Mouse (Mus musculus) T-helper 1 cell (primary cell): ENCODE measurements around the gene Gm5089.
"Not testable (repeated sequence)": the region's sequence is repeated elsewhere in the genome, so short reads cannot be mapped to it uniquely, and the experiment has no call there.

ENCODE experiments used
- in situ Hi-C: fragments of 300-600 bp; cut with MboI, MseI; formaldehyde crosslinking; loops from one replicate; pipeline ENCODE4 v1.15.1; 2025; ENCODE audit warnings: high pct_unique_total_duplicates

Gm5089 gene

DNA sequence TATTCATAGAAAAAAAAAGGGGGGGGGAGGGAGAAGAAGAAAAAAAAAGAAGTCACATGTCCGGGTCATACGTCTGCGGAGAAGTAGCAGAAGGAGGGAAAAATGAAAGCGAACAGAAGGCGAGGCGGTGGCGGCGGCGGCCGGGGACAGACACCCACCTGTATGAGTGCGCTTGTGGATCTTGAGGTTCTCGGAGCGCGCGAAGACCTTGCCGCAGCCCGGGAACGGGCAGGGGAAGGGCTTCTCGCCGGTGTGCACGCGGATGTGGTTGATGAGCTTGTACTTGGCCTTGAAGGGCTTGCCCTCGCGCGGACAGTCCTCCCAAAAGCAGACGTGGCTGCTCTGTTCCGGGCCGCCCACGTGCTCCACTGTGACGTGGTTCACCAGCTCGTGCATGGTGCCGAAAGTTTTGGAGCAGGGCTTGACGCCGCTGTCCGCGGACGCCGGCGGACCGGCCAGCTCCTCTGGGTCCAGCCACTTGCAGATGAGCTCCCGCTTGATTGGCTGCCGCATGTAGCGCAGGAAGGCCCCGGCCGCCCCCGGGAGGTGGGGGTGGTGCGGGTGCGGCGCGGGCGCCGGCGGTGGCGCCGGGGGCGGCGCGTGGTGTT is 12.9 kb upstream of the Gm5089 start:
- in situ Hi-C loops, result not testable (repeated sequence)

DNA sequence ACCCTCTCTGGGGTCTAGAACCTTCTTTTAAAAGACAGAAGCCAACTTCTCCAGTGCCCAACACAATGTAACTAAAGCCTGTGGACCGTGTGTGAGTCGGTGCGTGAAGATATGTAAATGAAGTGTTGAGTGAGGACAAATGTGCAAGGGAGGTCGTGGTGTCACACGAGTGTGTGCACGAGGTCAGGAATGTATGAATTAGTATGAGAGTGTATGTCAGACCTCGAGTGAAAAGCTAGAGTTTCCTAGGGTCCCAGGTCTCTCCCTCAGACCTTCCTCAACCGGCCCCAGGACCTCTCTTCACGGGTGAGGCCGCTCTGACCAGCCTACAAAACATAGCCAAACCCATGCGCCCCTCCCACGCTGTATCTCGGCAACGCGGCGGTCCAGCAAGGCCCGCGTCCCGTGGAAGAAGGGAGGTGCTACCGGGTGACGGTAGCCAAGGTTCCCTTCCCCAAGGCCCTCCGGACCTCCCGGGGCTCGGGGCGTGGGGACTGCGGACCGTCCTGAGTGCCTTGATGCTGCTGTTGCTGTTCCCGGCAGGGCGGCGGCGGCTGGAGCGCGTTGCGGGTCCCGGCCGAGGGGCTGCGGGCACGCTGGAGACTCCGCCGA is 12.3 kb upstream of the Gm5089 start:
- in situ Hi-C loops, result no loop called here

DNA sequence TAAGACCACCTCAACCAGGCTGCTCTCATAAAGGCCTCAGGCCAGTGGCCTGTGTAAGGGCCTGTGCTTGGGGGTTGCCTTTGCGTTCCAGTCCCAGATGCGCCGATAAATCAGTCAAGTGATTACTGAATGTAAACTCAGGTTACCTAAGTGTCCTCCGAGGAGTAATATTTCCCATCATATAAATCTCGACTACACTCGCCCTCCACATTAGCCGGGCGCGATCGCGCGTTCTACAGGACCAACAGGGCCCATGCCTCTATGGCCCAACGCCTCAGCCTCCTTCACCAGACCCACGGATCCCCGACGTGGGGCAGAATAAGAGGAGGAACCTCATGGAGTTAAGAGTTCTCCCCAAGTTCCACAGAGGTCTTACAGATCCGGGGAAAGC is 11.8 kb upstream of the Gm5089 start:
- in situ Hi-C loops, result no loop called here

DNA sequence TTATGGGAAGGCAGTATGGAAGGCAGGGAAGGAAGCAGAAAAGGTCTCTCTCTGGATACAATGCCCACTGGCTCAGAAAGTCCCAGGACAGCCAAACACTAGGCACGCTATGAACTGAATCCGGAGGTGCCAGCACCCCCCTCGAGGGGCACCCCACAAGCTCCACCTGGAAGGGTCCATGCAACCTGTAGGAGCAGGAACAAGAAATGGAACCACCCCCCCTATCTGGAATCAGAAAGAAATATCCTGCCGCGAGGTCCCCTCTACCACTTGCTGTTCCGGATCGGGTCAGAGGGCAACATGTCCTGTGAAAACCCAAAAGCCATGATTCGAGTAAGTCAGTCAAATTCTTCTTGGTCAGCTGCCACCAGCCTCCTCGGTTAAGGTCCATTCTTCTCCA is 11.1 kb upstream of the Gm5089 start:
- in situ Hi-C loops, result no loop called here

DNA sequence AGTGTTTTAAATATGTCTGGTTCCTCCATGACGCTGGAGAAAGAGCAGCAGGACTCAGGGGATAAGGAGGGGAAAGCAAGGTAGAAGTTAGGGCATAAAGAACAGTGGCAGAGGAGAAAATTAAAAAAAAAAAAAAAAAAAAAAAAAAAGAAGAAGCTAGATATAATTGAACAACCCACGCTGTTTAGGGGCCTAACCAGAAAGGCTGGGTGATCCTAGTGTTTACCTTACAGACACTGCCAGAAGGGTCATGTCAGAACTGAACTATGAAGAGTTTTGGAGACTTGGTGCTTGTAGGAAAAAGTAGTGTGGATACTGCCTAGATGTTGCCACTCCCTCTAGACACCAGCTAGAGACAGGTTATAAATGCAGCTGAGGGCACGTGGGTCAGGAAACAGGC is 10.6 kb upstream of the Gm5089 start:
- in situ Hi-C loops, result no loop called here

DNA sequence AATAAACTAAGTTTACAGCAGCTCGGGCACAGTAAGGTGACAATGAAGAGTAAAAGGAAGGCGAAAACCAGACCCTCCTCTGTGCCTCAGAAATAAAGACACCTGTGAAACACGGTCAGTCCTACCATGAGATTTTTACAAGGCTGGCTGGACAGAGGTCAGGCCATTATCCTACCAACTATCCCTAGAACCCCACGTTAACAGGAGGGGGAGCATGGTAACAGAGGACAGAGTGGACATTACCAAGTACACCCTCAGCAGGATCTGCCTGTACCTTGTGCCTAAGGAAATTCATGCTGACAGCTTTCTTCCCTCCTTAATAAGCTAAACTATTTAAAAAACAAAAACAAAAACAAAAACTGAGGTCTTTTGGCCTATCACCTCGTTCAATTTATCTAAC is 9.3 kb upstream of the Gm5089 start:
- in situ Hi-C loops, result no loop called here

DNA sequence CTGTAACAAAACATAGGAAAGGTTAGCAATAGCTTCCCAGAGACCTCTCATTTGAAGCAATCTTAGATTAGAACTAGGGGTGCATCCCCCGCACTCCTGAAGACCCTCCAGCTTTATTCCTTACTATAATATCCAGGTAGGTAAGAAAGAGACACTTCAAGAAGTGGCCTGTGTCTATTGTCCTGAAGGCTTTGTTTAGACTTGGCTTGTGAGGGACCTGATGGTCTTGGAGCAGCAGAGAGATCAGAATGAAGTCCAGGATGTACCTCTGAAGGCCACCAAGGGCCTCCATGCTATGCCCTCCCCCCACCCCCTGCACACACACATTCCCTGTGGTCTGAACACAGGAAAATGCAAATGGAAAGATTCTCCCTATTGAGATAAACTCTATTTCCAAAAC is 8.9 kb upstream of the Gm5089 start:
- in situ Hi-C loops, result no loop called here

DNA sequence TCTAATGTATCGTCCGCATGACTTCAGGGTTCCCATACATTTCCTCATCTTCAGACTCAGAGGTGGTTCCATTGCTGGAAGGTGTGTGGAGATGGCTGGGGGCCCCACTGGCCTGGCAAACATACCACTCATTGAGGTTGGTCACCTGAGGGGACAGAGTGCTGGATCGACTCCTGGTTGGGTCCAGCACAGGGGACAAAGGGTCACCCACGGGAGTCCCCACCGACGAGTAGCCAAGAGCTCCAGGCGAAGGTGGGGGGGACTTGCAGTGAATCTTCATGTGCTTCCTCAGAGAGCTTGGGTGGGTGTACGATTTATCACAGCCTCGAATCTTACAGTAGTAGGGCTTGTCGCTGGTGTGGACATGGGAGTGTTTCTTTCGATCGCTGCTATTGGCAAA is 8.4 kb upstream of the Gm5089 start:
- in situ Hi-C loops, result not testable (repeated sequence)

DNA sequence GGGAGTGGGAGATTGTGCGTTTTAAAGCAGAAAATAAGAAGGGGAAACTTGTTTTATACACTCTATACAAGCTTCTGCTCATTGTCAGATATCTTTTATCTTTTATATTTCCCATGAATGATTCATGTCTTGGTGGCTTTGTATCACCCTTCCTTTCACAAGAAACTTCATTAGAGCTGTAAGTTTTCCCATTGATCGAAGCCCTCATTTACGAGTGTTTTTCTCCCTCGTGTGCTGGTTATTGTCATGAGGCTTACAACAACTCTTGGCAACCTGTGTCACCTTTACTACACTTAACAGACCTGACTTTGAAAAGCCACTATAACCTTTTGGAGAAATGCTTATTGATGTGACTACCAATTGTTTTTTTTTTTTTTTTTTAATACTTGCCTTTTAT is 4.6 kb upstream of the Gm5089 start:
- in situ Hi-C loops, result no loop called here

DNA sequence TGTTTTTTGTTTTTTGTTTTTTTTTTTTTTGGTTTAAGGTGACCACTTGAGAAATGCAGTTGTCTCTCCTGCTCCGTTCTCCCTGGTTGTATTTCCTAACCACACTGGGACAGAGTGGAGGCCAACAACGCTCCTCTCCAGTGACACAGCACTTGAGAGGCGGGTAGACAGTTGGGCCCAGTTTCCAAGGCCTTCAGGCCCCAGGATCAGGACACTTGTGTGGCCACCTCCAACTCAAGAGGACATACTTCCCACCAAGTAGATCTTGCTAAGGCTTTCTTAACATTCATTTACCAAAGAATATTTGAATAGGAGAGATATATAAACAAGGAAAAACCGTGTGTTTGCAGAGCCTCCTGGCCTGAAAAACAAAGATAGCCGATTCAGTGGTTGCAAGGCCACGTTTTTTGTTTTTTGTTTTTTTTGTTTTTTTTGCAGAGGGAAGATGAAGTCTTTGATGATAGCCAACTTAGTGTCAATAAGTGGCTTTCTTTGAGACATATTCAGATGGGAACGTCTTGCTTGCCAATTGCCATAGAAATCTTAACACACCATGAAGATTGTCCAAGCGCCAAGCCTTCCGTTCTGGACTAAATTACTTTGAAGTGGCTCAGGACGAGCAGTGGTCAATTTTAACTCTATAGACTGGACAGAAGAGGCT is 4.1 kb upstream of the Gm5089 start:
- in situ Hi-C loops, result no loop called here

DNA sequence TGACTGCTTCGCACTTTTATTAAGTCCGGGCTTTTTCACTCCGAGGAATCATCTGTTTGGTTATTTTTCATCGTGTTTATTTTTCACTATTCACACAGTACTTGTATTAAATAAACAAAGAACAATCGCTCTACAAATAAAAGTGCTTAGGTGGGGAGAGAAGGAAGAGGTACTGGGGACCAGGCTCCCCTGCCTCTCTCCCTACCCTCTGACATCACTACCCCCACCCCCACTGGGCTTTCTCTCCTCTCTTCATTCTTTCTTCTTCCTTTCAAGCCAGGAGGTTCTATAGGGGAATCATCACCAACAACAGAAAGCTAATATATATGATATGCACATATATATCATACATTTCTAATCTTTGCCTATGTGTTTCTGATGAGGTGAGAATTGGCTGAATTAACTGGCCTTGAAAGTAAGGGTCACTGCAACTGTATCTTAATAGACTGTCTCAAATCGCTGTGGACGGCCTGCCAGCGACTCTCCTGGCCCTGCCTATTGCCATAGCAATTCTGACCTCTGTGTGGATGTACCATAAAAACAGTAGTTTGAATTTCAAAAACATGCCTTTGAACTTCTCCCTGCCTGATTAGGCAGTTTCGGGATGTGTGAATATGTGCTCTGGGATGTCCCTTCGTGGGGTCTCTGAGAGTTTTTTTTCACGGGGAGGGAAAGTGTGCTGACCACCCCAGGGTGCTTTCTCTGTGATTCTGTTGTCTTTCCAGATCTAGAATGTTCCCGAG is 3.3 kb upstream of the Gm5089 start:
- in situ Hi-C loops, result no loop called here

DNA sequence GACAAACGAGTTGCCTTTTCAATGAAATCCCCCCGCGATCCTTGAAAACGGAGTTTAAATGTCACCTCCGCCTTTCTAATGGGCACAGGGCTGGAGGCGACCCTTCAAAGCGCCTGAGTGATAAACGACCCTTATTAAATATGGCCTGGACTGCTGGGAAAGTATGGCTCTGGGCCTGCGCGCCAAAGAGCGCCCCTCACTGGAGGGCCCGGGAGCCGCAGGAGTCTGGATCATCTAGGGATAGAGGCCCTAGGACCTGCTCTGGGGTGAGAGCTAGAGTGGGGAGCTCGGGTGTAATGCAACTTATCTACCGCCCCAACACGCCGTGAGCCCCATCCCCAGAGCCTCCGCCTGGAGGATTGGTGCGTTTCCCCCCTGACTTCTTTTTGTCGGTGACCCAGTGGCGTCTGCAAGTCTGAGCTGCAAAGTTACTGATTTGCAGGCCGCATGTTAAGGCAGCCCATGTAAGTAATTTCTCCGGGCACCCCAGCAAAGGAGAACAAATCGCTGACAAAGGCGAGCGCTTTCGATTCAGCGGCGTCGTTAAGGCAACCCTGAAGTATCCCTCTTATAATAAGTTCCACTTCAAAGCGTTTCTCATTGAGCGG is 2.6 kb upstream of the Gm5089 start:
- in situ Hi-C loops, result no loop called here

DNA sequence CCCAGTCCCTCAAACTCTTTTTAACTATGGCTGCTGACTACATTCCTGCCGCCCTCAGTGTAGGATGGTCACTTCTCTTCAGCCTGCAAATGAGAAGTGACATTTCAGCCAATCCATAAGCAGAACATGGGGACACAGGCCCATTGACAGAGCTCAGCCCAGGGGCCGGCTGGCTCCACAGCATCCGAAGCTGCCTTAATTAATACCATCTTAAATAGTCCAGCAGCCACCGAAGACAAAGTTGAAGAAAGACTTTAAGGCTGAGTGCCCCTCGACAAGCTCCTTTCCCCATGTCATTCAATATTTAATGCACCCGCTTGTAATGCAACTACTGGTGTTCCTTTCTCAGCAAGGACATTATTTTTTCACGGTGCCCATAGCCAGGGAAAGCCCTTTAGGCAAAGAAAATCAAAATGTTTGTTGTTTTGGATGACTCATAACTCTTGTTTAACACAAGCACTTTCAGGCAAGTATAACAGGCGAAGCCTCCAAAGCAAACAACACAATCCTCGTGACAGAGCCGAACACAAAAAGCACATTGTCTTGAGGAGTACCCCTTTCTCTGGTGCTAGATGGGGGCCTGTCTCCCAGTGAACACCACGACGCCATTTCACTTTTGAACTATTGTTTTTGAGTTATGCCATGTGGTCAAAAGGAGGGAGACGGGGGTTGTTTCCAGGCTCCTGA is 1.9 kb upstream of the Gm5089 start:
- in situ Hi-C loops, result no loop called here

DNA sequence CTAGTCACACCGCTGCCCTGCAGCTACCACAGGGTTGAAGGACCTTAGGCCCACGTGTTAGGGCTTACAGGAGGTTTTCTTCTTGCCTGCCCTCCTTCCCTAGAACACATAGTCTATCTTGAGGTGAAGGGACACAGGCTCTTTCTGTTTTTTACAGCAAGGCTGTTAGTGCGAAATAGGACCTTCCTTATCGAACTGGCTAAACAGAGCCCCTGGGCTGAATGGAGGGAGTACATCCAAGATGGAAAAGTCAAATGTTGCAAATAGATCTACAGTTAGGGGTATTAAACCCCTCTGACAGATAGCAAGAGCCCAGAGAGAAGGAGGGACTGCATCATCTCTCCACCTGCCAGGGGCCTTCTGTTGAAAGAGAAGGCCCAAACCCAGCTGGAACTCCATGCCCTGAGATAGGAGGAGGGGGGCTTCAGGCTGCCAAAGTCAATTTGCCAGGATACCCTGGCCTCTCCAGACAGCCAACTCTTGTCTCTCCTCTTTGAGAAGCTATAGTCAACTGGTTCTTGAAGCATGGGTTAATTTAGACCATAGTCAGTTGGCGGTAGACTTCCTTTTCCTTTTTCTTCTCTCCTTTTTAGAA is 733 bp upstream of the Gm5089 start:
- in situ Hi-C loops, result no loop called here

DNA sequence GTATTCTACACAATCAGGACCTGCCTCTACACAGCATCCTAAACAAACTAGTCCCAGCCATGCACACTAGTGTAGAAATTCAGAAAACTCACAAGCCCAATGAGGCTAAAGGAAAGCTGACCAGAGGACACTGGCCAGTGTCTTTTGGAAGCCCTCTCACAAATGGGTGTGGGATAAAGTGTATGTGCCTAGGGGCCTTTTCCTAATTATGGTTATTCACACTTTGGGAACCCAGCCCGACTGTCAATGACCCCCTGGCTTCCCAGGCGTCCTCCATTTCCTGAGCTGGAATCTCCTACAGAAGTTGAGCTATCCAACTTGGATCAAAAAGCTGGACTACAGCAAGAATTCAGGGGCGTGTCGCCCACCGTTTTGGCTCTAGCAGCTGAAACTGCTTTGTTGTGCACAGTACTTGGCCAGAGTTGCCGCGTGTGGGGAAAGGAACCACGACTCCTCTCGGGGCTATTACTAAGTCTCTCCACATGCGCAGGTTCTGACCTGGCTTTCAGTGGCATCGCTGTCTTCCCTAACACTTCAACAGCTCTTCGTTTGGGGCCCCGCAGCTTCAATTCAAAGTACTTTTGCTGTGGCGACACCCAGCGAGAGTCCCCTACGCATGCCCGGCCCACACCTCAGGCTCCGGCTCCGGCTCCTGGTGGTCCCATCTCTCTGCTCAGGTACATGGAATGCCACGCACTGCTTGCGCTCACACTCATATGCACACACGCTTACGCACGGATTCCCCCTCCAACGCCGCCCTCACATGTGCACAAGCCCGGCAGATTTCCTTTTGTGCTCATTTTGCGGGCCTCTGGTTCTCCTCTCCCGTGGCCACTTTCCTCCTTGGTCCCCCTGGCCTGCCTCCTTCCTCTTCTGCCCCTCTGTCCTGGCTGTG is 1.1 kb downstream of the Gm5089 start:
- in situ Hi-C loops, result no loop called here

DNA sequence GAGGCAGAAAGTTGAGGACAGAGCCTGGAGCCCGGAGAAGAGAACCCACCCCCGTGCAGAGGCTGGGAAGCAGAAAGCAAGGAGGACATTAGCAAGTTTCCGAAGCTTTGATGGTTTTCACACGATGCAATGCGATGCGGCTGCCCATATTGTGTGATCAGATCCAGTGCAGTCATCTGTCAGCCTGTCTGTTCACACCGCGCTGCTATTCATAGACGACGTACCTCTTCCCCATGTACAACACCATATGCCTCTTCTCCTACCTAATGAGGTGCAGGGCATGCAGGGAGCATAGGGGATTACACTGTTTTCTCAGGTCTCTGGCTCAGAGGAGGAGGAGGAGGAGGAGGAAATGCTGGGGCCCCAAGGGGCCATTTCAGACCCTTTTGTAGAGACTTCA is 14.1 kb downstream of the Gm5089 start:
- in situ Hi-C loops, result no loop called here

DNA sequence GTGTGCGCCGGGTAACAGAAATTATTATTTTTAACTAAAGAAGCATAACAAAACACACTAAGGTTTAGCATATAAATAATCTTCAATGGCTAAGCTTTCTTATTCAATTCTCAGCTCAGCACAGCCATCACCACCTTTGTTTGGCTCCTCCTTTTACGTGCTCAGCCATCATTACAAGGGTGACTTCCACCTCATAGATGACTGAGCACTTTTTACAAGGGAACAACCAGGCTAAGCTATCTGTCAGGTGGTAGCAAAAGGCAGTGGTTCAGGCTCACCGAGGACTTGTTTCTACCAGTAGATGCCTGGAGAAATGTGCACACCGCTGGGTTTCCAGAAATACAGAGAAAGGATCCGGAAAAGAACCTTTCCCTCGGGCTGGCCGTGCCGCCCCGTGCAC is 16.9 kb downstream of the Gm5089 start:
- in situ Hi-C loops, result no loop called here

DNA sequence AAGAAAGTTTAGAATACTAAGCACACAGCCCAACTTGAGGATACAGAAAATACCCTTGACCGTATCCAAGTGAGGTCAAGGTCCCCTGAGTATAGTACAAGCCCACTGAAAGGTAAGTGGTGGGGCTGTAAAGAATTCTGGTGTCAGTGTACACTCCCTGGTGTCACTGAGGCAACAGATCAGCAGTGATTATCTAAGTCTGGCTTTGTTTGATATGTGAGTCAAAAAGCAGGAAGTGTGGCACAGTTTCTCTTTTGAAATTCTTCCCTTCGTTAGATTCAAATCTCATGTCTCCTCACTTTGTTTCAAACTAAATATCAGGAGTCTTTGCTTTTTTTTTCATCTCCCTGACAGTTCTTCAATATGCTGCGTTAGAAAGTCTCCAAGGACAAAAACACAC is 18.4 kb downstream of the Gm5089 start:
- in situ Hi-C loops, result no loop called here

DNA sequence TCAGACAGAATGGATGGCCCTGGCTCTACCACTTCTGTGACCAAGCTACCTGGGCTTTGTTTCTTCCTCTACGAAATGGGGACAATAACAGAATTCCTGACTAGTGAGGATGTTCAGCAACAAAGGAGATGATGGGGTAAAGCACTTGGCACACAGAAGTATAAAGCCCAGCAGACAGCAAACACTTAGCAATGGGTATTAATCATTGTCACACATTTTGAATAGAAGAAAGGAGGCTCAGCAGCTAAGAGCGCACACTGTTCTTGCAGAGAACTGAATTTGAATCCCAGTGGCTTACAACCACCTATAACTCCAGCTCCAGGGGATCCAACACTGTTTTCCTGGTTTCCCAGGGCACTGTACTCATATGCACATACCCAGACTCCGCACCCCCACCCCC is 23.3 kb downstream of the Gm5089 start:
- in situ Hi-C loops, result no loop called here

DNA sequence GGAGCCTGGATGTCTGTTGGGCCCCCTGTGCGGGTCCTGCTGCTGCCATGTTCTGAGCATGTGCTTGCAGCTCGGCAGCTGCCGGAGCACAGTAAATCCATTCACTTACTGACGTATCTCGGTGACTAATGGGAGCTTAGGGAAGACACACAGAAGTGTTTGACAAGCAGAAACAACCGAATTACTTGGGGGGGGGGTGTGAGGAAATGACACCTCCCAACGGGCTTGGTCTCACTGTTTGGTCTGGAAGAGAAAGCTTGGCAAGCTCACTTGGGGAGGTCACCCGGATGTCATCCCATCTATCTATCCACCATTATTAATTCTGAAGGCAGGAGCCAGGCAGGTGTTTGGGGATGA is 23.7 kb downstream of the Gm5089 start:
- in situ Hi-C loops, result no loop called here
